Mouse (Mus musculus): ENCODE results near the gene Phf10.
"Not testable (repeated sequence)": the region's sequence is repeated elsewhere in the genome, so short reads cannot be mapped to it uniquely, and the experiment has no call there.

- not testable (repeated sequence) for TF ChIP-seq POLR2AphosphoS2 (IDR thresholded peaks at IDR 0.05; ENCODE audit: low read length); MEF2A (IDR thresholded peaks at IDR 0.05; ENCODE audit: extremely low read depth, insufficient replicate concordance, low read depth, low read length, poor library complexity, severe bottlenecking); POLR2A (IDR thresholded peaks at IDR 0.05; ENCODE audit: control insufficient read depth in 1 of 2, insufficient read depth in 1 of 2, low read depth in 1 of 2, low read length in 2 of 2, poor library complexity in 1 of 2); JUND (IDR thresholded peaks at IDR 0.05; ENCODE audit: low read depth, low read length); EP300 (IDR thresholded peaks at IDR 0.05; ENCODE audit: low read depth in 1 of 2, low read length in 2 of 2); USF1 (IDR thresholded peaks at IDR 0.05; ENCODE audit: low read depth, low read length); GATA1 (IDR thresholded peaks at IDR 0.05; ENCODE audit: low read depth, low read length); ELF1 (IDR thresholded peaks at IDR 0.05; ENCODE audit: low read depth, low read length); MXI1 (IDR thresholded peaks at IDR 0.05; ENCODE audit: low read depth, low read length)
- peak in 1 of 3 experiments; percentile 33; a peak in 2 of 6 replicates for TF ChIP-seq CTCF (IDR thresholded peaks at IDR 0.05 in 2 of 3, conservative IDR thresholded peaks at IDR 0.05 in 1 of 3; ENCODE audit: control insufficient read depth in 1 of 3, insufficient read depth in 1 of 3, low read depth in 2 of 3, low read length in 3 of 3, poor library complexity in 1 of 3, severe bottlenecking in 1 of 3)
Observed at GRCm38 (mm10) chr17:14895058-14895457, 66.0 kb downstream of the Phf10 start.
